Mouse (Mus musculus) stomach, embryonic 16.5 days (tissue): ENCODE data around the gene Nrg3. TPM values are rescaled to one million over a fixed set of nuclear protein-coding genes. Genes with fewer than 3 reads are reported as not detected.

ENCODE experiments used
- ATAC-seq: fragments of 200-750 bp; cut with Nextera tagmentation; 2 replicates; pipeline ENCODE4 v1.8.0; 2017; ENCODE audit warnings: moderate number of reproducible peaks, moderate TSS enrichment; ENCODE audit not compliant: insufficient read depth, low FRiP score
- H3K27ac ChIP-seq: fragments of 300-500 bp; sonication (generic); 2 replicates; pipeline ENCODE4 v1.5.1; 2014; ENCODE audit warnings: low read length
- H3K27me3 ChIP-seq: fragments of 300-500 bp; sonication (generic); 2 replicates; pipeline ENCODE4 v1.6.1; 2014; ENCODE audit warnings: low read length, control low read depth, mixed read lengths; ENCODE audit not compliant: control insufficient read depth, insufficient read depth
- H3K36me3 ChIP-seq: fragments of 300-500 bp; sonication (generic); 2 replicates; pipeline ENCODE4 v1.6.1; 2014; ENCODE audit warnings: low read length; ENCODE audit not compliant: control insufficient read depth, insufficient read depth
- H3K4me1 ChIP-seq: fragments of 300-500 bp; sonication (generic); 2 replicates; pipeline ENCODE4 v1.6.1; 2014; ENCODE audit warnings: low read length, control low read depth, mixed read lengths; ENCODE audit not compliant: control insufficient read depth, insufficient read depth
- H3K4me2 ChIP-seq: fragments of 300-500 bp; sonication (generic); 2 replicates; pipeline ENCODE4 v1.6.1; 2014; ENCODE audit warnings: low read depth, low read length, mixed read lengths
- H3K4me3 ChIP-seq: fragments of 300-500 bp; sonication (generic); replicated peaks from 2 replicates; pipeline ENCODE4 v1.5.1; 2014; ENCODE audit warnings: mild to moderate bottlenecking, low read length
- H3K9ac ChIP-seq: fragments of 300-500 bp; sonication (generic); 2 replicates; pipeline ENCODE4 v1.6.1; 2014; ENCODE audit warnings: low read length
- H3K9me3 ChIP-seq: fragments of 300-500 bp; sonication (generic); replicated peaks from 2 replicates; pipeline ENCODE4 v1.6.1; 2016; ENCODE audit warnings: low read length, control low read depth; ENCODE audit not compliant: control insufficient read depth
- WGBS: fragments of 180-500 bp; shearing (Covaris S2); extraction: QIAGEN DNeasy Blood & Tissue Kit; methylation state at CpG from one replicate; pipeline ENCODE4 v1.1.7; 2014; 5-methylcytosine and 5-hydroxymethylcytosine counted together
- polyA plus RNA-seq: library from polyadenylated mRNA; unstranded; fragments of >200 nt; fragmentation: Nextera tagmentation; extraction: Ambion mirVana; gene quantifications from 2 replicates; pipeline ENCODE4 v1.2.1, GENCODE M21; 2015

Gene Nrg3
- polyA plus RNA-seq, 1 experiment from 2014 or later = 0.49 TPM

GRCm38 (mm10) chr14:38554636-38555035 is 918.3 kb downstream of the Nrg3 start:
- Histone ChIP-seq H3K4me2 (no peak overlapping the region), H3K9ac (no peak overlapping the region), H3K27me3 (no peaks in the 10 kb centered on the region), H3K27ac (no peak overlapping the region), H3K4me1 (no peaks in the 10 kb centered on the region), H3K9me3 (no peaks in the 10 kb centered on the region), H3K36me3 (no peaks in the 10 kb centered on the region), H3K4me3 (no peak overlapping the region)
- WGBS = 69% methylated on average over 1 of the region's 1 CpGs
- ATAC-seq = no peak

- no peak for ATAC-seq
- no peak overlapping the region for H3K4me3 ChIP-seq
- no peaks in the 10 kb centered on the region for H3K36me3 ChIP-seq
- H3K4me1 ChIP-seq = no peaks in the 10 kb centered on the region
- H3K27ac ChIP-seq = no peak overlapping the region
- no peak overlapping the region for H3K4me2 ChIP-seq
- H3K9me3 ChIP-seq = no peaks in the 10 kb centered on the region
- H3K9ac ChIP-seq = no peak overlapping the region
- H3K27me3 ChIP-seq = no peaks in the 10 kb centered on the region
- 61% methylated on average over 2 of the region's 2 CpGs for WGBS
Observed at GRCm38 (mm10) chr14:38547257-38547656, 925.6 kb downstream of the Nrg3 start.

- Histone ChIP-seq H3K9me3 (no peaks in the 10 kb centered on the region), H3K27me3 (no peaks in the 10 kb centered on the region), H3K36me3 (no peaks in the 10 kb centered on the region), H3K27ac (no peak overlapping the region), H3K9ac (no peak overlapping the region), H3K4me2 (no peak overlapping the region), H3K4me3 (no peak overlapping the region), H3K4me1 (no peaks in the 10 kb centered on the region)
- ATAC-seq = no peak
- 88% methylated on average over 1 of the region's 1 CpGs for whole genome bisulfite sequencing
Observed at GRCm38 (mm10) chr14:38535181-38535580, 937.7 kb downstream of the Nrg3 start.

GRCm38 (mm10) chr14:38533495-38533894 is 939.4 kb downstream of the Nrg3 start:
- Histone ChIP-seq H3K4me1 (no peaks in the 10 kb centered on the region), H3K4me3 (no peak overlapping the region), H3K9ac (no peak overlapping the region), H3K27me3 (no peaks in the 10 kb centered on the region), H3K27ac (no peak overlapping the region), H3K36me3 (no peaks in the 10 kb centered on the region), H3K4me2 (no peak overlapping the region), H3K9me3 (no peaks in the 10 kb centered on the region)
- ATAC-seq = no peak

GRCm38 (mm10) chr14:38516232-38516631 is 956.7 kb downstream of the Nrg3 start:
- no peak overlapping the region for H3K4me2 ChIP-seq
- WGBS = 58% methylated on average over 5 of the region's 5 CpGs
- H3K9me3 ChIP-seq = no peaks in the 10 kb centered on the region
- H3K27me3 ChIP-seq = no peaks in the 10 kb centered on the region
- H3K4me1 ChIP-seq = no peaks in the 10 kb centered on the region
- no peak overlapping the region for H3K9ac ChIP-seq
- no peak overlapping the region for H3K27ac ChIP-seq
- no peaks in the 10 kb centered on the region for H3K36me3 ChIP-seq
- no peak for ATAC-seq
- H3K4me3 ChIP-seq = no peak overlapping the region

- no peak for ATAC-seq
- WGBS = 91% methylated on average over 2 of the region's 2 CpGs
- Histone ChIP-seq H3K36me3 (no peaks in the 10 kb centered on the region), H3K27me3 (no peaks in the 10 kb centered on the region), H3K4me3 (no peak overlapping the region), H3K9me3 (no peaks in the 10 kb centered on the region), H3K4me1 (no peaks in the 10 kb centered on the region), H3K9ac (no peak overlapping the region), H3K27ac (no peak overlapping the region), H3K4me2 (no peak overlapping the region)
Observed at GRCm38 (mm10) chr14:38509016-38509415, 963.9 kb downstream of the Nrg3 start.

GRCm38 (mm10) chr14:38494970-38495369 is 977.9 kb downstream of the Nrg3 start:
- no peak overlapping the region for H3K4me3 ChIP-seq
- H3K9me3 ChIP-seq = no peaks in the 10 kb centered on the region
- H3K27ac ChIP-seq = no peak overlapping the region
- no peaks in the 10 kb centered on the region for H3K27me3 ChIP-seq
- ATAC-seq = no peak
- no peak overlapping the region for H3K9ac ChIP-seq
- H3K36me3 ChIP-seq = no peaks in the 10 kb centered on the region
- H3K4me2 ChIP-seq = no peak overlapping the region
- 43% methylated on average over 1 of the region's 1 CpGs for WGBS
- no peaks in the 10 kb centered on the region for H3K4me1 ChIP-seq

- no peak overlapping the region for H3K4me3 ChIP-seq
Observed at GRCm38 (mm10) chr14:38447086-38447485, 1025.8 kb downstream of the Nrg3 start.

GRCm38 (mm10) chr14:38444788-38445187 is 1028.1 kb downstream of the Nrg3 start:
- no peaks in the 10 kb centered on the region for H3K27me3 ChIP-seq
- no peak overlapping the region for H3K4me3 ChIP-seq
- no peaks in the 10 kb centered on the region for H3K36me3 ChIP-seq
- H3K9ac ChIP-seq = no peak overlapping the region
- 72% methylated on average over 2 of the region's 2 CpGs for WGBS
- no peak for ATAC-seq
- no peak overlapping the region for H3K27ac ChIP-seq
- no peaks in the 10 kb centered on the region for H3K9me3 ChIP-seq
- H3K4me2 ChIP-seq = no peak overlapping the region
- H3K4me1 ChIP-seq = no peaks in the 10 kb centered on the region

More at GRCm38 (mm10) chr14:38447086-38447485, 1025.8 kb downstream of the Nrg3 start:
- ATAC-seq = no peak
- no peaks in the 10 kb centered on the region for H3K36me3 ChIP-seq
- no peak overlapping the region for H3K27ac ChIP-seq
- no peaks in the 10 kb centered on the region for H3K9me3 ChIP-seq
- H3K4me2 ChIP-seq = no peak overlapping the region
- H3K9ac ChIP-seq = no peak overlapping the region
- 79% methylated on average over 2 of the region's 2 CpGs for WGBS
- no peaks in the 10 kb centered on the region for H3K4me1 ChIP-seq
- H3K27me3 ChIP-seq = no peaks in the 10 kb centered on the region
